14 mouse cellular contexts compared by ENCODE assay signal in genomic region chr7:24504004-24504403, GRCm38 (mm10). TPM values are rescaled to one million over a fixed set of nuclear protein-coding genes. Genes with fewer than 3 reads are reported as not detected.
DNase-seq lines count a peak whose midpoint lies in the region; ATAC-seq and TF ChIP-seq lines count a peak whose summit lies in the region.
"Had no signal": no experiment of that assay in that cellular context is flagged by ENCODE, and none has a peak within 500 bp of the region (broad histone marks: within the 10 kb centered on the region; RNA-seq: fewer than 3 reads in every experiment).

No protein-coding gene starts in this region.

- TF ChIP-seq EP300 in liver, postnatal 0 days (IDR thresholded peaks at IDR 0.05; ENCODE audit: low read depth), result no peak

- H3K36me3 ChIP-seq in forebrain, embryonic 12.5 days (replicated peaks), result peaks cover 46% of the 10 kb centered on the region
- H3K36me3 ChIP-seq in forebrain, embryonic 16.5 days (ENCODE audit: control insufficient read depth, insufficient read depth), result peaks cover 15% of the 10 kb centered on the region
- no peaks in the 10 kb centered on the region for H3K36me3 ChIP-seq in liver, embryonic 11.5 days (ENCODE audit: control insufficient read depth, insufficient read depth, low read length)
- H3K36me3 ChIP-seq in liver, postnatal 0 days (replicated peaks; ENCODE audit: insufficient read depth, low read length), result no peaks in the 10 kb centered on the region
- H3K36me3 ChIP-seq in embryonic facial prominence, embryonic 15.5 days, result no peaks in the 10 kb centered on the region
- H3K36me3 ChIP-seq in midbrain, embryonic 13.5 days, result peaks cover 45% of the 10 kb centered on the region

- 25% methylated on average over 10 of the region's 10 CpGs for WGBS in forebrain, embryonic 12.5 days
- 17% methylated on average over 10 of the region's 10 CpGs for WGBS in forebrain, embryonic 16.5 days
- WGBS in liver, embryonic 11.5 days, result 19% methylated on average over 10 of the region's 10 CpGs
- 9% methylated on average over 10 of the region's 10 CpGs for WGBS in liver, postnatal 0 days (ENCODE audit: insufficient replicate concordance)
- WGBS in embryonic facial prominence, embryonic 15.5 days, result 22% methylated on average over 10 of the region's 10 CpGs
- WGBS in midbrain, embryonic 13.5 days, result 12% methylated on average over 9 of the region's 10 CpGs

- peaks cover 22% of the 10 kb centered on the region for H3K27me3 ChIP-seq in forebrain, embryonic 12.5 days
- no peaks in the 10 kb centered on the region for H3K27me3 ChIP-seq in forebrain, embryonic 16.5 days (replicated peaks; ENCODE audit: control insufficient read depth, insufficient read depth, low read length)
- H3K27me3 ChIP-seq in liver, embryonic 11.5 days (replicated peaks; ENCODE audit: control insufficient read depth, insufficient read depth, low read length), result peaks cover 48% of the 10 kb centered on the region
- peaks cover 38% of the 10 kb centered on the region for H3K27me3 ChIP-seq in liver, postnatal 0 days (ENCODE audit: insufficient read depth, low read length)
- H3K27me3 ChIP-seq in embryonic facial prominence, embryonic 15.5 days, result peaks cover 24% of the 10 kb centered on the region
- no peaks in the 10 kb centered on the region for H3K27me3 ChIP-seq in midbrain, embryonic 13.5 days
- H3K27me3 ChIP-seq: Patski had no signal

- H3K4me1 ChIP-seq in forebrain, embryonic 12.5 days, result peaks cover 50% of the 10 kb centered on the region
- peaks cover 32% of the 10 kb centered on the region for H3K4me1 ChIP-seq in forebrain, embryonic 16.5 days (replicated peaks; ENCODE audit: control insufficient read depth, insufficient read depth, low read length)
- peaks cover 26% of the 10 kb centered on the region for H3K4me1 ChIP-seq in liver, embryonic 11.5 days (replicated peaks; ENCODE audit: control insufficient read depth, insufficient read depth, low read length)
- H3K4me1 ChIP-seq in liver, postnatal 0 days (ENCODE audit: insufficient read depth), result peaks cover 18% of the 10 kb centered on the region
- peaks cover 55% of the 10 kb centered on the region for H3K4me1 ChIP-seq in embryonic facial prominence, embryonic 15.5 days
- peaks cover 51% of the 10 kb centered on the region for H3K4me1 ChIP-seq in midbrain, embryonic 13.5 days (replicated peaks)

- intact Hi-C loops in left cerebral cortex, postnatal 10 days (cut with DNase I), result no loop called here

- no peak overlapping the region for H3K27ac ChIP-seq in forebrain, embryonic 12.5 days
- no peak overlapping the region for H3K27ac ChIP-seq in forebrain, embryonic 16.5 days (ENCODE audit: low read length)
- no peak overlapping the region for H3K27ac ChIP-seq in liver, embryonic 11.5 days (ENCODE audit: low read depth, low read length)
- H3K27ac ChIP-seq in liver, postnatal 0 days (ENCODE audit: low read depth), result no peak overlapping the region
- no peak overlapping the region for H3K27ac ChIP-seq in embryonic facial prominence, embryonic 15.5 days (replicated peaks)
- H3K27ac ChIP-seq in midbrain, embryonic 13.5 days, result no peak overlapping the region

- no peak overlapping the region for H3K4me3 ChIP-seq in forebrain, embryonic 12.5 days (replicated peaks)
- no peak overlapping the region for H3K4me3 ChIP-seq in forebrain, embryonic 16.5 days (replicated peaks; ENCODE audit: low read length)
- no peak overlapping the region for H3K4me3 ChIP-seq in liver, embryonic 11.5 days (ENCODE audit: low read depth, low read length)
- no peak overlapping the region for H3K4me3 ChIP-seq in liver, postnatal 0 days (ENCODE audit: low read depth, low read length)
- no peak overlapping the region for H3K4me3 ChIP-seq in embryonic facial prominence, embryonic 15.5 days (replicated peaks)
- no peak overlapping the region for H3K4me3 ChIP-seq in midbrain, embryonic 13.5 days (replicated peaks)

- H3K4me2 ChIP-seq in forebrain, embryonic 12.5 days, result 0 out of 2 replicates have a peak overlapping the region, but pooled peaks have one; percentile 4
- H3K4me2 ChIP-seq in forebrain, embryonic 16.5 days (ENCODE audit: low read length), result no peak overlapping the region
- peak overlapping the region; percentile 34 for H3K4me2 ChIP-seq in liver, embryonic 11.5 days
- no peak overlapping the region for H3K4me2 ChIP-seq in liver, postnatal 0 days (ENCODE audit: low read depth, low read length)
- peak overlapping the region; percentile 25; the same call in 1 of the 2 replicates for H3K4me2 ChIP-seq in embryonic facial prominence, embryonic 15.5 days (replicated peaks)
- no peak overlapping the region for H3K4me2 ChIP-seq in midbrain, embryonic 13.5 days (replicated peaks)

- peaks cover 5% of the 10 kb centered on the region; the same call in 1 of the 2 replicates for H3K9me3 ChIP-seq in forebrain, embryonic 12.5 days
- no peaks in the 10 kb centered on the region for H3K9me3 ChIP-seq in forebrain, embryonic 16.5 days (ENCODE audit: control insufficient read depth, low read length)
- H3K9me3 ChIP-seq in liver, embryonic 11.5 days (ENCODE audit: control insufficient read depth, low read length), result peaks cover 4% of the 10 kb centered on the region; the same call in 1 of the 2 replicates
- H3K9me3 ChIP-seq in liver, postnatal 0 days (ENCODE audit: low read length), result 0 out of 2 replicates have a peak, but pooled peaks cover 2% of the 10 kb centered on the region
- H3K9me3 ChIP-seq in embryonic facial prominence, embryonic 15.5 days (replicated peaks), result no peaks in the 10 kb centered on the region
- no peaks in the 10 kb centered on the region for H3K9me3 ChIP-seq in midbrain, embryonic 13.5 days

- DNase-seq in liver, embryonic 11.5 days (ENCODE audit: low spot score), result no peak
- no peak for DNase-seq in liver, postnatal 0 days
- DNase-seq in right cerebral cortex, adult 2 months (ENCODE audit: low spot score in 2 of 2), result no peak
- DNase-seq in left cerebral cortex, postnatal 10 days (ENCODE audit: extremely low spot score in 1 of 2, low spot score in 2 of 2), result no peak
- DNase-seq: adrenal gland, postnatal 10 days; gastrocnemius, postnatal 36 days; kidney, adult 11 months; lung, postnatal 14 days; right cerebral cortex, adult 18-20 months had no signal

- H3K9ac ChIP-seq in forebrain, embryonic 12.5 days, result no peak overlapping the region
- H3K9ac ChIP-seq in forebrain, embryonic 16.5 days (replicated peaks; ENCODE audit: low read depth, low read length), result no peak overlapping the region
- no peak overlapping the region for H3K9ac ChIP-seq in liver, embryonic 11.5 days (ENCODE audit: low read depth, low read length)
- no peak overlapping the region for H3K9ac ChIP-seq in liver, postnatal 0 days (replicated peaks)
- H3K9ac ChIP-seq in embryonic facial prominence, embryonic 15.5 days, result no peak overlapping the region
- H3K9ac ChIP-seq in midbrain, embryonic 13.5 days (replicated peaks), result peak overlapping the region; percentile 12; the same call in 1 of the 2 replicates

- no peak for ATAC-seq in forebrain, embryonic 12.5 days (ENCODE audit: low FRiP score)
- no peak for ATAC-seq in forebrain, embryonic 16.5 days
- no peak for ATAC-seq in liver, embryonic 11.5 days (replicated peaks; ENCODE audit: low FRiP score)
- ATAC-seq in liver, postnatal 0 days, result no peak
- no peak for ATAC-seq in embryonic facial prominence, embryonic 15.5 days (ENCODE audit: insufficient number of reproducible peaks, low FRiP score, low TSS enrichment, low read depth)
- no peak for ATAC-seq in midbrain, embryonic 13.5 days
- ATAC-seq: Patski had no signal

- TF ChIP-seq CTCF in liver, postnatal 0 days (IDR thresholded peaks at IDR 0.05; ENCODE audit: low read depth), result no peak

RNA-seq across cellular contexts. Expression of gene Zfp428, which starts 2.8 kb away (rescaled TPM):
- 170 and 182 TPM in 2 replicates for polyA plus RNA-seq in forebrain, embryonic 12.5 days (2016; fragmentation: Nextera tagmentation; extraction: Ambion mirVana)
- 267 and 282 TPM in 2 replicates for polyA plus RNA-seq in forebrain, embryonic 16.5 days (2015; fragmentation: Nextera tagmentation; extraction: Ambion mirVana)
- polyA plus RNA-seq in liver, embryonic 11.5 days (2014; fragmentation: Nextera tagmentation; extraction: Ambion mirVana), result 20.3 and 23.0 TPM in 2 replicates
- 3.3 and 4.1 TPM in 2 replicates for polyA plus RNA-seq in liver, postnatal 0 days (2015; fragmentation: Nextera tagmentation; extraction: Ambion mirVana)
- 65.9 and 69.2 TPM in 2 replicates for polyA plus RNA-seq in embryonic facial prominence, embryonic 15.5 days (2015; fragmentation: Nextera tagmentation; extraction: Ambion mirVana)
- 234 and 261 TPM in 2 replicates for polyA plus RNA-seq in midbrain, embryonic 13.5 days (2015; fragmentation: Nextera tagmentation; extraction: Ambion mirVana)
- 10 to 100 TPM; 61.9 to 67.5 TPM for total RNA-seq in left cerebral cortex, postnatal 10 days (2021)

RNA-seq across cellular contexts. Expression of gene AC161166.1, which starts 8.3 kb away (rescaled TPM):
- polyA plus RNA-seq in forebrain, embryonic 12.5 days (2016; fragmentation: Nextera tagmentation; extraction: Ambion mirVana), result 1.6 and 1.7 TPM in 2 replicates
- polyA plus RNA-seq in forebrain, embryonic 16.5 days (2015; fragmentation: Nextera tagmentation; extraction: Ambion mirVana), result 1.2 and 1.9 TPM in 2 replicates
- polyA plus RNA-seq in liver, embryonic 11.5 days (2014; fragmentation: Nextera tagmentation; extraction: Ambion mirVana), result 0.34 TPM in 1 of 2 replicates, not detected in the other
- not detected in 2 replicates for polyA plus RNA-seq in liver, postnatal 0 days (2015; fragmentation: Nextera tagmentation; extraction: Ambion mirVana)
- 0.62 and 0.72 TPM in 2 replicates for polyA plus RNA-seq in embryonic facial prominence, embryonic 15.5 days (2015; fragmentation: Nextera tagmentation; extraction: Ambion mirVana)
- 1.2 and 1.9 TPM in 2 replicates for polyA plus RNA-seq in midbrain, embryonic 13.5 days (2015; fragmentation: Nextera tagmentation; extraction: Ambion mirVana)
- total RNA-seq in left cerebral cortex, postnatal 10 days (2021), result not detected
- total RNA-seq: adrenal gland, postnatal 10 days; gastrocnemius, postnatal 36 days had no signal

RNA-seq across cellular contexts. Expression of gene Cadm4, which starts 22.2 kb away (rescaled TPM):
- 32.1 and 38.3 TPM in 2 replicates for polyA plus RNA-seq in forebrain, embryonic 12.5 days (2016; fragmentation: Nextera tagmentation; extraction: Ambion mirVana)
- polyA plus RNA-seq in forebrain, embryonic 16.5 days (2015; fragmentation: Nextera tagmentation; extraction: Ambion mirVana), result 67.8 and 86.8 TPM in 2 replicates
- 0.25 and 0.27 TPM in 2 replicates for polyA plus RNA-seq in liver, embryonic 11.5 days (2014; fragmentation: Nextera tagmentation; extraction: Ambion mirVana)
- 0.17 and 0.46 TPM in 2 replicates for polyA plus RNA-seq in liver, postnatal 0 days (2015; fragmentation: Nextera tagmentation; extraction: Ambion mirVana)
- polyA plus RNA-seq in embryonic facial prominence, embryonic 15.5 days (2015; fragmentation: Nextera tagmentation; extraction: Ambion mirVana), result 7.5 and 8.0 TPM in 2 replicates
- polyA plus RNA-seq in midbrain, embryonic 13.5 days (2015; fragmentation: Nextera tagmentation; extraction: Ambion mirVana), result 52.4 and 67.8 TPM in 2 replicates
- 100 to 1,000 TPM; 305 to 320 TPM for total RNA-seq in left cerebral cortex, postnatal 10 days (2021)

RNA-seq across cellular contexts. Expression of gene Irgq, which starts 26.5 kb away (rescaled TPM):
- polyA plus RNA-seq in forebrain, embryonic 12.5 days (2016; fragmentation: Nextera tagmentation; extraction: Ambion mirVana), result 24.7 and 25.2 TPM in 2 replicates
- polyA plus RNA-seq in forebrain, embryonic 16.5 days (2015; fragmentation: Nextera tagmentation; extraction: Ambion mirVana), result 26.4 and 26.5 TPM in 2 replicates
- 3.5 and 4.1 TPM in 2 replicates for polyA plus RNA-seq in liver, embryonic 11.5 days (2014; fragmentation: Nextera tagmentation; extraction: Ambion mirVana)
- polyA plus RNA-seq in liver, postnatal 0 days (2015; fragmentation: Nextera tagmentation; extraction: Ambion mirVana), result 1.3 and 1.6 TPM in 2 replicates
- 11.2 and 11.4 TPM in 2 replicates for polyA plus RNA-seq in embryonic facial prominence, embryonic 15.5 days (2015; fragmentation: Nextera tagmentation; extraction: Ambion mirVana)
- polyA plus RNA-seq in midbrain, embryonic 13.5 days (2015; fragmentation: Nextera tagmentation; extraction: Ambion mirVana), result 20.3 and 25.3 TPM in 2 replicates
- total RNA-seq in left cerebral cortex, postnatal 10 days (2021), result 100 to 1,000 TPM; 105 to 110 TPM

RNA-seq across cellular contexts. Expression of gene Plaur, which starts 41.7 kb away (rescaled TPM):
- 1.0 and 1.2 TPM in 2 replicates for polyA plus RNA-seq in forebrain, embryonic 12.5 days (2016; fragmentation: Nextera tagmentation; extraction: Ambion mirVana)
- polyA plus RNA-seq in forebrain, embryonic 16.5 days (2015; fragmentation: Nextera tagmentation; extraction: Ambion mirVana), result 2.1 and 2.3 TPM in 2 replicates
- 5.6 and 5.7 TPM in 2 replicates for polyA plus RNA-seq in liver, embryonic 11.5 days (2014; fragmentation: Nextera tagmentation; extraction: Ambion mirVana)
- polyA plus RNA-seq in liver, postnatal 0 days (2015; fragmentation: Nextera tagmentation; extraction: Ambion mirVana), result 9.3 and 10.8 TPM in 2 replicates
- polyA plus RNA-seq in embryonic facial prominence, embryonic 15.5 days (2015; fragmentation: Nextera tagmentation; extraction: Ambion mirVana), result 8.8 and 12.6 TPM in 2 replicates
- 1.0 and 1.2 TPM in 2 replicates for polyA plus RNA-seq in midbrain, embryonic 13.5 days (2015; fragmentation: Nextera tagmentation; extraction: Ambion mirVana)
- 1 to 10 TPM in 1 of 2 experiments, under 1 TPM in 1; 0.85 to 1.4 TPM for total RNA-seq in left cerebral cortex, postnatal 10 days (2021)

Comparison
In these comparisons a context has a peak if more than half of its experiments do, and no peak if none do; other contexts are left out.
1. H3K4me2 ChIP-seq: peak in forebrain, embryonic 12.5 days (single experiment), liver, embryonic 11.5 days (single experiment) and embryonic facial prominence, embryonic 15.5 days (single experiment); none in forebrain, embryonic 16.5 days (single experiment), liver, postnatal 0 days (single experiment) and midbrain, embryonic 13.5 days (single experiment).